Mouse (Mus musculus) erythroblast, embryonic 14.5 days (primary cell): ENCODE measurements around the gene Sesn1.

ENCODE experiments used
- GATA1 ChIP-seq: IDR thresholded peaks from 2 replicates; pipeline ENCODE4 v1.6.1; 2012; ENCODE audit warnings: low read length, inconsistent platforms, mixed read lengths
- TAL1 ChIP-seq: IDR thresholded peaks from 3 replicates; pipeline ENCODE4 v1.6.1; 2012; ENCODE audit warnings: low read length, inconsistent platforms, mixed read lengths

- TF ChIP-seq GATA1 (no peak), TAL1 (no peak)
Measured at GRCm38 (mm10) chr10:41957421-41958225, 147.9 kb downstream of the Sesn1 start.
